Mouse (Mus musculus): ENCODE measurements around the gene Slc24a3.

DNA sequence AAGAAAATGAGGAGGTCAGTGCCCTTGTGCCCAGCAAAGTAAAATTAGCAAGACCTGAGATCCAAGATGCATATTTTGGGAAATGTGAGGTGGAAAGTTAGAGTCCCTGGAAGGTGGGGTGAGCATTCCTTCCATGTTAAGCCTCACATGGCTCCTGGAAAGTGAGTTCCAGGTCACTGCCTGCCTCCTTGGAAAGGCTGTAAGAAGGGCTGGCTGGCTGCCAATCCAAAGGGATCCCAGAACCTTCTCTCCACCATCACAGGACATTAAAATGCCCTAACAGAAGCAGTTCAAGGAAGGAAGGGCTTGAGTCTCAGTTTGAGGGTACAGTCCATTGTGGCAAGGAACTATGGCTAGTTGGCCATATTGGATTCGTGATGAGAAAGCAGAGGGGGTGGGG is 359.6 kb downstream of the Slc24a3 start:
- TF ChIP-seq MAFK (IDR thresholded peaks at IDR 0.05; ENCODE audit: insufficient read depth, low read depth, low read length) (no peak), CHD2 (IDR thresholded peaks at IDR 0.05; ENCODE audit: low read depth, low read length) (no peak), ZC3H11A (IDR thresholded peaks at IDR 0.05; ENCODE audit: borderline replicate concordance, low read depth, low read length) (no peak), ZNF384 (IDR thresholded peaks at IDR 0.05; ENCODE audit: low read depth, low read length) (no peak), HCFC1 (IDR thresholded peaks at IDR 0.05; ENCODE audit: borderline replicate concordance, insufficient read depth, low read length) (no peak)
